Mouse (Mus musculus) embryo, embryonic 11.5 days (tissue): ENCODE data around the gene Hjurp.

ENCODE experiments used
- DNase-seq: peaks from one replicate; pipeline ENCODE4 v3.0.0-alpha.2; 2012; ENCODE audit warnings: low read depth, low spot score

Gene Hjurp

DNA sequence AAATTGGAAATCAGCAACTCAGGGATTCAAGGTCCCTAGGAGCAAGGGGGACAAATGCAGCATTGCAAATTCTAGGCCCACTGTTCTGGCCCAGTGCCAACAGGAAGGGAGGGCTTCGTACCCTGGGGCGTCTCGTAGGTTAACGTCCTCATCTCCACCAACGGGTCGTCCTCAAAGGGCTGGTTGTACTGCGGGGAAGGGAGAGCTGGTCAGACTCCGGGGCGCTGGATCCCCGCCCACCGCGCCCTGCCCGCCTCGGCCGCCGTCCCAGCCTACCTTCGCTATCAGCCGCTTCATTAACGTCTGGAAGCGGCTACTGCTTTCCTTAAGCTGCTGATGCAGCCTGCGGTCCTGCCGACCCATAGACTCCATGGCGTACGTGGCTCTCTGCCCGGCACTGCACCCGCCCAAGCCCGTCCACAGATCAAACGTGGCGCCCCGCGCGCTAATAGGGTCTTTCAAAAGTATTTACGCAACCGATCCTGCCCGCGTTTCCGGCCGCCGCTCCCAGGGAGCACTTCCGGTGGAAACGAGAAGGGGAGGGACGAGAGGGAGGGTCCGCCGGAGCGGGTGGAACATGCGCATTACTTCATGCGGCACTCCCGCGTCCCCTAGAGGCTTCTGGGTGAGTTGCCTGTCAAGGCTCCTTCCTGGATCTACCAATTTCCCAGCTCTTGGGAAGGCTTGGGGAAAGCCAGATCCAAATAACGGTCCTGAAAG lies at the start of gene Hjurp, which contains the start of gene Trpm8:
Hjurp (minus strand) TSS at position 536 of the 720 bp plus-strand sequence.
Trpm8 (plus strand) TSS at position 564 of the 720 bp plus-strand sequence.
- peak; percentile 100 for DNase-seq

DNA sequence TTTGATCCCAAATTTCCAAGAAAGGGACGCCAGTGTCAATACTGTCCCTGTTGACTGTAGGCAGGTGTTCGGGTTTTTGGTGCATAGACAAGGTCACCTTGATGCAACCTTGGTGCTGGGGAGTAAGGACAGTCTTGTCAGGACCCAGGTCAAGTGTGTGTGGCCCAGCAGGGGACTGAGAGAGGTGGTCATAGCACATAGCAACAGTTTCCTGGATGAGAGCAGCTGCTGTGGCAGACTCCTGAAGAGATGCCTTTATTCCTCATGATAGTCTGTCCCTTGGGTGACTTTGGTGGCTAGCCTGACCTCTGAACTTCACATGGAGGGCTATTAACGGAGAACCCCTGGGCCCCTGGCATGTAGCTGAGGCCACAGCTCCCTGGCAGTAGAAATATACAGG lies 45.7 kb upstream of the Hjurp start:
- no peak for DNase-seq

DNA sequence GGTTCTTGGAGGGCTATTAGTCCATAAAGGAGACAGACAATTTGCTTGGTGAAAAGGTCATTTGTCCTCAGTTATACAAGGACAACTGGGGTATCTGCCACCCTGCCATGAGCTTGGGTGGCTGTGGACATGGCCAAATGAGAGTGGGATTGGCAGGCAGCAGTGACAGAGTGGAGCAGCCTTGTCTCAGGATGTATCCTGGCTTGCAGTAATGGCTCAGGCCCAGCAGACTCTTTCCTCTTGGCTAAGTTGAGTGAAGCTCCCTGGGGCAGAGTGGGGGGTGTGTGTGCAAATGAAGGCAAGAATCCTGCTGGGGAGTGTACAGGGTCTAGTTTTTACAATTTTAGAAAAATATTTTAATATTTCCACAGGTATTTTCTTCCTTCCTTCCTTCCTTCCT lies 44.7 kb upstream of the Hjurp start:
- DNase-seq: no peak

DNA sequence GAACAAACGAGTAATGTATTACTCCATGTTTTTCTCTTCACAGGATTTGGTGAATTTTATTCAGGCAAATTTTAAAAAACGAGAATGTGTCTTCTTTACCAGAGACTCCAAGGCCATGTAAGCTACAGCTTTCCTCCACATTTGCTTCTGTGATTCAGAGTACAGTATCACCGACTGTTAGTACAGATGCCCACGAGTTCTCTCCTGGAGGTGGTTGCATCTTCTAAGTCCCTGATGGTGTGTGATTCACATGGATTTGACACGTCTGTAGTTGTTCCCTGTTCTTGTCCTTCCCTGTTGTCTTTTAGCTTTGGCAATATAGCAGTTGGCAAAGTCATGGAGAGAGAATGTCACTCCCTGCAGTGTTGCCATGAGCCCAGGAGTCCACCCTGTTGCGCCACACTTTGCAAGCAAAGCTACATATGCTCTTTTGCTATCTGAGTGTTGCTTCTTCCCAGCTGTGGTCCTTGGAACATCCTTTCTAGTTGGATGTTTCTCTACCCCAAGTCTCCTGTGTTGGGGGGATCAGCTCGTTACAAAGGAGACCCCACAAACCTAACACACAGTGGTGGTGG lies 43.5 kb upstream of the Hjurp start:
- no peak for DNase-seq

DNA sequence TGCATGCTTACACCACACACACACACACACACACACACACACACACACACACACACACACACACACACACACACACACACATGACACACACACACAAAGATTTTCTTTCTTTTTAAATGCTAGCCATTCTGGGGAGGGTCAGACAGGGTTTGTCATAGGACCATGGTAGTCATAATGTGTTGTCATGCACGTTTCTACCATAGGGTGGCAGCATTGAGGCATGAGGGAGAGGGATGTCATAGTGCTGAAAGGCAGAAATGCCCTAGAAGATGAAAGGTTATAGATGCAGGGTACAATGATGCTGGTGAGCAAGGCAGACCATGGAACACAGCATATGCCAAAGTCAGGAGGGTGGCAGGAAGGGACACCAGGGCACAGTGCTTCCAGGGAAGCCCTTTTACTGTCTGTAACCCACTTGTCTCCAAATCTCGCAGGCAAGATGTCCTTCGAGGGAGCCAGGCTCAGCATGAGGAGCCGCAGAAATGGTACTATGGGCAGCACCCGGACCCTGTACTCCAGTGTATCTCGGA lies 41.2 kb upstream of the Hjurp start:
- peak; percentile 47 for DNase-seq

DNA sequence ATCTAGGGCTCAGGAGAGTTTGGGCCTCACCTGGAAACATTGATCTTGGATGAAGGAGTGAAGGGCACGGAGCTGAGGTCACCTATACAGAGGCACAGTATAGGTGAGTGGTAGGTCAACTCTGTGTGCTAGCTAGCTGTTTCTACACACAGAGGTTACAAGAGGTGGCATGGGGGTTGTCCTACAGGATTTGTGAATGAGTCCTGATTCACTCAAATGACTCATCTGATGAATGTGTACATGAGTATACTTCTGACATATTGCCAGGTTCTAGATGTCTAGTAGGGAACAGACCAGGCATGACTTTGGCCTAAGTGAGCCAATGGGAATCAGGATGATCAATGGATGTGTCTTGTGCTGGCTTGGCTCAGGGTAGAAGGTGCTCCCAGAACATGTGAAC lies 39.8 kb upstream of the Hjurp start:
- DNase-seq: no peak

DNA sequence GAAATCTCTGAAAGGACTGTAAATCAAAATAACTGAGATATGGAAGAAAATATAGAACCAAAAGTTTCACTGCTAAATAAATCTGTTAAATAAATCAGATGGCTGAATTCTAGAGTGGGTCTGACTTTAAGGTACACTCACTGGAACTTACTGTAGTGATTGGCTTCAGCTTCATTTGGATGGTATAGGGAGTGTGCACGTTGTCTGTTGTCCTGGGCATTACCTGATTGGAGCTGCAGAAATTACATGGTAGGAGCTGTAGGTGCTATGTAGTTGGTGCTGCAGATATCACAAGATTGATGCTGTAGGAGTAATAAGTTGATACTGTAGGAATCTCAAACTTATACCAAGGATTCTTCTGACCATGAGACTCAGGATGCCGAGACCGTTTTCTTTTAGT lies 32.9 kb upstream of the Hjurp start:
- no peak for DNase-seq

DNA sequence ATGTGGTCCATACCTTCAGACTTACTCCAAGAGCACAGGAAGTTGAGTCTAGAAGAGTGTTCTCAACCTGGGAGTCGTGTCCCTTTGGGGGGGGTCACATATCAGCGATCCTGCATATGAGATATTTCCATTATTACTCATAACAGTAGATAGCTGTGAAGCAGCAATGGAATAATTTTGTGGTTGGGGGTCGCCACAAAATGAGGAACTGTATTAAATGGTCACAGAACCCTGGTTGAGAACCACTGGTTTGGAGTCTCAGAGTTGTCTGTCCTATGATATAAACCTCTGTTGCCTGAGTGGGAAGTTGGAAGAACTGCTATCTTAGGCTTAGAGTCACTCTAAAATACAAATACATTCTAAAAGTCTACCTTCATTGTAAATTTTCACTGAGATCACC lies 32.5 kb upstream of the Hjurp start:
- DNase-seq: no peak

DNA sequence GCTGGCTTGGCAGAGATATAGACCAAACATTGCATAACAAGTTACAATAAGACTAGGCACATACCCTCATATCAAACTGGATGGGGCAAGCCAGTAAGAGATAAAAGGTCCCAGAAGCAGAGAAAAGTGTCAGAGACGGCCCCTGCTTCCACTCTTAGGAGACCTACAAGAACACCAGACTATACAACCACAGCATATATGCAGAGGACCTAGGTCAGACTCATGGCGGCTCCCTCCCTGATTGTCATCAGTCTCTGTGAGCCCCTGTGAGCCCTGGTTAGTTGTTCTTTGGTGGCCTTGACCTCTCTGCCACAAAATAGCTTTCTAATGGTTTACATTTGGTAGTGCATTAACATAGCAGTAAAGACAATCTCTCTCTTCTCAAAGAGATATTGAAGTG lies 31.6 kb upstream of the Hjurp start:
- no peak for DNase-seq

DNA sequence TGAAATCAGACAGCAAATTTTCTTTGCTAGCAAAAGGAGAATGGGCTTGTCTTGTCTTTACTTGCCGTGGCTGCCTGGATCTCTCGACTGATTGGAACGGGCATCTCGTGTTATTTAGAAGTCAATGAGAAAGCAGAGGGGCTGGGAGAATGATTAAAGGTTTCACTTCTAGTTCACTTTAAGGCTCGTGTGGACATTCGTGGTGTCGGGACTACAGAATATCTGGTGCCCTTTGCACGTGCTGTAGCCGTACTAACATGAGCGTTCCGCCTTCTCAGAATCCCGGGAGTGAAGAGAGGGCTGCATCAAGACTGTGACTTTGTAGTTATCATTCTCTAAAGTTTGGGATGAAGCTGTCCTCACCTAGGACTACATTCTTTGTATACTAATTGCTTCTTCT lies 29.7 kb upstream of the Hjurp start:
- DNase-seq: no peak

DNA sequence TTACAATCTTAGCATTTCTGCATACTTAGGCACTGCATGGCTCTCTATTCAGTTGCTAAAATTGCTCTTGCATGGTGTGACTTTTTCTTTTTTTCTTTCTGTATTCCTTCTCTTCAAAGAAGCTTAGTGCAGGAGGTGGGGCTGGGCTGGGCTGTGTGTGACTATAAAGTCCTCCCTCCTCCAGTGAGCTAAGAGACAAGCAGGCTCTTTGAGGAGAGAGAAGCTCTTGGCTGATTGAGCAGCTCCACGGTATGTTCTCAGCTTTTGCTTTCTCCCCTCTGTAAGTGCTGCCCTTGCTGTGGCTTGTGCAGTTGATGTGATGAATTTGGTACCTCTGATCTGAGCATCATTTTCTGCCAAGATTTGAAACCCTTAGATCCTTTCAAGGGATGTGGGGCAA lies 29.1 kb upstream of the Hjurp start:
- DNase-seq: no peak

DNA sequence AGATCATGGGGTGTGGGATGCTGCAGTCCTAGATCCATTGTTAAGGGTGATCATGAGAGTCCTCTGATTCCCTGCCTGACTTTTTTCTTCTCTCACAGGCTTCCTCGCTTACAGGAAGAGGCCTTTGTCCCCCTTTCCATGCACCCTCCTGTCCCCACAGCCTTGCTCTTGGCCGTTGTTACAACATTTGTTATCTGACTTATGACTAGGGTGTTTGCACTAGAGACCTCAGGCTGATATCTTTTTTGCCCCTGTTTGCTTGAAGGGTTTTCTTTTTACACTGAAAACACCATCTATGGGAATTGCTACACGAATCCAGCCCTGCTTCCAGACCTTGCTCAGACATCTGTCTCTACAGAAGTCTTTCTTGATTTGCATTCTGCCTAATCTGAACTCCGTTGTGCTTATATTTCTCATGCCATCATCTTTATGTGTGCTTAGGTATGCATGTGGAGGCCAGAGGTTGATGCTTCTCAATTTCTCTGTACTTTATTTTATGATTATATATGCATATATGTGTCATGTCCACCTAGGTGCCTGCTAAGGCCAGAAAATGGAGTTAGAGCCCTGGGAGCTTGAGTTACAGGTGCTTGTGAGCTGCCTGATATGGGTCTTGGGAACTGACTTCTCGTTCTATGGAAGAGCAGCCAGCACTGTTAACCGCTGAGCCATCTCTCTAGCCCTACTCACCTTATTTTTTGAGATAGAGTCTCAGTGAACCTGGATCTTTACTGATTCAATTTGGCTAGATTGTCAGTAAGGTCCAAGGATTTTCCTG lies 27.8 kb upstream of the Hjurp start:
- no peak for DNase-seq

DNA sequence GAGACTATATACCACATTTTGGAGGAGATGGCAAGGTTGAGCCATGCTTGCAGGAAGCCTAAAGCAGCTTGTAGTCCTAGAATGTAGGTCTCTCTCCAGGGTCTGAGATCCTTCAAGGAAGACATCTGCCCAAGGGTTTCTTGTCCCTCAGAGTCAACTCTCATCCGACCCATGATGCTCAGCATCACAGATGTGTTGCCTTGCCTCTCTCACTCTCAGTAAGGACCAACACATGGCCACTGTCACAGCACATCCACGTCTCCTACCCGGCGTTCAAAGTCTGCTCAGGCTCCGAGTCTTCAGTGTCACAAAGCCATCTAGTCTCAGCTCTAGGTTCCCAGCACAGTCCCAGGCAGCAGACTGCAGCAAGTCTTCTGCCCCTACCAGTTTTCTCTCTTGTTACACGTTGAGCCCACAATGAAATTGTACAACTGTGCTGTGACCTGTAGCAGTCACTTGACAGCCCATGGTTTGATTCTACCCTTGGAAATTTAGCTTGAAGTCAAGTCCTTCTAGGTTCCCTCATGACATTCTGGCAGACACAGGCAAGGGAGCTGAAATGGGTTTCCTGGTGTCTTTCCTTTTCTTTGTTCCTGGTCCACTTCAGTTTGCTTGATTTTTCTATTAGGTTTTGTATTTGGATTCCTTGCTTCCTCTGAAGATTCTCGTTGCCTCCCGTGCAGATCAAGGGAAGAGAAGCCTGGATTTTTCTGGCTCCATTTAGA lies 27.0 kb upstream of the Hjurp start:
- no peak for DNase-seq

DNA sequence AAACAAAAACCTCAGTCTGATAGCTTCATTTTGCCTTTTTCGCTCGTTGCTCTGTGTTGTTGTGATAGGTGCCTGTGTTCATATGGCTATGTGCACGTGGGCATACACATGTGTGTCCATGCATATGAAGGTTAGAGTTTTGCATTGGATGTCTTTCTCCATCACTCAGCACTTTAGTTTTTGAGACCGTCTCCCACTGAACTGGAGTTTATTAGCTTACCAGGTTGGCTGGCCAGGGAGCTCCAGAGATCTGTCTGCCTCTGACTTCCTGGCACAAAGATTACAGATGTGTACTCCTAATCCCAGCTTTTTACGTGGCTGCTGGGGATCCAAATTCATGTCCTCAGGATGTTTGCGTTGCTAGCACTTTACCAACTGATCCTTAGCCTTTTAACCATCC lies 26.3 kb upstream of the Hjurp start:
- DNase-seq: no peak

DNA sequence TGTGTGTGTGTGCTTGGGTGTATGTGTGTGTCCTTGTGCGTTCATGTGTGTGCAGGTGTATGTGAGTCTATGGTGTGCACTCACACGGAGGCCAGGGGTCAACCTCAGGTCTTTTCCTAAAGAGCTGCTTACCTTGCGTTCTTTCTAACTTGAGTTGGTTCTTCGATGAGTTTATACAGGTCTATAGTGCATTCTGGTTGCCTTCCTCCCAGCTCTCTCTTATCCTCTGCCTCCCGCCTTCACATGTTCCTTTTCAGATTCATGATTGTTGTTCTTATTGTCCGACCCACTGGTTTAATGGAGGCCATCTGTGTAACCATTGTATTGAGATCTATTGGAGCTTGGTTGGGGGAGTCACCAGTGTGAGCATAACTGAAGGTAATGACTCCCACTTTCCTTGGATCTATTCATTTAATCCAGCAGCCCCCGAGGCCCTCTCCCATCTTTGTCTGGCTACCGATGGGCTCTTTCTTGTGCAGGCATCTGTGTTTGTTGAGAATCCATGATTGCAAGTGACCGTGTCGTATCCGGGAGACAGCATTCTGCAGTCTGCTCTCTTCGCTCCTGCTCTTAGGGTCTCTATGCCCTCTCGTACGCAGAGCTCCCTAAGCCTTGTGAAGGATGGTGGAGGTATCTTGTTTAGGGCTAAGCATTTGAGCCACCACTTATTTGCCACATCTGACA lies 24.8 kb upstream of the Hjurp start:
- no peak for DNase-seq

DNA sequence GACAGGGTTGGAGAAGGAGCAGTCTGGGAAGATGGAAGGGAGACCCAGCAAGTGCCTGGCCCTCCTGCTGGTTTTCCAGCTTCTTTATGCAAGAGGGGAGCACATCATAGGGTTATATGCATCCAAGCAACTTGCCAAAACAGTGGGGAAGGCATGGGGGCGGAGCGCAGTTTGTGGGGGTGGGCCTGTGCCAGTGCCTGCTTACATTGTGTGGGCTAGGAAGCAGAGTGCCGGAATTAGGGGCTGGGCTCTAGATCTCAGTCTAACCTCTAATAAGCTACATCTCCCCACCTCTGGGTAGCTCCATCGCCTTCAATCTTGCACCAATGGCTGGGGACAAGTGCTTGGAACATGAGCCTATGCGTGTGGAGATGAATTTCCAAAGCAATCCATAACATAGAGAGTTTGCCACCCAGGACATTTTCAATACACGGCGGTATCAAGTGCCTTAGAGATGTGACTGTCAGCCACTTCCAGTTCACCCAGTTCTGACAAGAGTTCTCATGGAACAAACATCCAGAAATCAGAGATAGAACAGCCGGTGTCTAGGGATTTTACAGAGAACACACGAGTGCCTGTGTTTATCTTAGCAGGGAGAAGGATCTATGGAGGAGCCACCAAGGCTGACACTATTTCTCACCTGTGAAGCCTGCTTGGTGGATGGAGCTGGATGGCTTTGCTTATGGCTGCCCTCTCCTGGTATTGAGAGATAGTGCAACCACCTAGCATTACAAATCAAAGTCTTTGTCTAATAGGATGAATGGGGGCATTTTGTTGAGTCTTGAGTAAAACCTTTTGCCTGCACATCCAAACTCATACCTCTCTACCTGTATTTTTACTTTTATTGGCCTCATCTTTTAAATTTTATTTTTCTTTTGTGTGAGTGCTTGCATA lies 23.9 kb upstream of the Hjurp start:
- DNase-seq: no peak

DNA sequence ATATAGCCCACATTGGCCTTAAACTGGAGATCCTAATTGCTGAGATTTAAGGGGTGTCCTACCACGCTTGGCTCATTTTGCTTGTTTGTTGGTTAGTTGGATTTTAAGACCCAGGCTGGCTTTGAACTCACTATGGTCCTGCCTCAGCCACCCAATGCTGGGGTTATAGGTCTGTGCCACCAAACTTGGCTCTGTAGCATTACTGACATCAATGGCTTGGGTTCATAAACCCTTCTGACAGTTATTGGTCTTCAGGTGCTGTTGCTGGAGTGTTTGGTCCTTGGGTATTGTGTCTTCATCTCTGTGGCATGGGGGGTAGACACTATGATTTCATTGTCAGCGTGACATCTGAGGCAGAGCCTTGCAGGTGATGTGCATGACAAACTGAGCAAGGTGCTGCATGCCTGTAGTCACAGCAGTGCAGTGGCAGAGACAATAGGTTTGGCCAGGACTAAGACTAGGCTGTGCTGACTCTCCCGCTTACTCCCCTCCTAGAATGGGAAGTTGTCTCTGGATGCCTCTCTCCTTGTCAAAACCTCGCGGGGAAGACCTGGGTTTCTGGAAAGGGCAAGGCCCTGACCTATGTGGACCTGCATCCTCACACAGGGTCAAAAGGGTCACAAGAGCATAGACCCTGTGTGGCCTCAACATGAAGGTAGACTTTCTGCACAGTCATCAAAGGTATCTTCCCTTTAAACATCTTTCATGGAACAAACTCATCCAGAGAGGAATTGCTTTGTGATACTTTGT lies 23.0 kb upstream of the Hjurp start:
- no peak for DNase-seq

DNA sequence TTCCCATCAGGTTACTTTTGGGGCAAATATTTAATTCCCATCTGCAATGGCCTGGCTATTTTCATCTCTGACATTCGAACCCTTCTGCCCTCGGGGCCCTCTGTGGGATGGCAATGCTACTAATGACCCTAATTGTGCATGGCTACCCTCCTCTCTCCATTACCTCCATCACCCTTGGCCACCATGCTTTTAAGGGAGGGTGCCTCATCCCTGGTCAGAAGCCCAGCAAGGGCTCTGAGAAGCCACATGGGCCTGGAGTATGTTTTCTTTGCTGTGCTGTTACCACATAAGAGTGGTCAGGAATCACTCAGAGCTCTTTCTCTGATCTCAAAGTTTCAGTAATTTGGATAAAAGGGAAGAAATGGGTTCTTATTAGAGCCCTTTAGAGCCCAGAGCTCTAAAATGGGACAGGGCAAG lies 22.1 kb upstream of the Hjurp start:
- DNase-seq: no peak

DNA sequence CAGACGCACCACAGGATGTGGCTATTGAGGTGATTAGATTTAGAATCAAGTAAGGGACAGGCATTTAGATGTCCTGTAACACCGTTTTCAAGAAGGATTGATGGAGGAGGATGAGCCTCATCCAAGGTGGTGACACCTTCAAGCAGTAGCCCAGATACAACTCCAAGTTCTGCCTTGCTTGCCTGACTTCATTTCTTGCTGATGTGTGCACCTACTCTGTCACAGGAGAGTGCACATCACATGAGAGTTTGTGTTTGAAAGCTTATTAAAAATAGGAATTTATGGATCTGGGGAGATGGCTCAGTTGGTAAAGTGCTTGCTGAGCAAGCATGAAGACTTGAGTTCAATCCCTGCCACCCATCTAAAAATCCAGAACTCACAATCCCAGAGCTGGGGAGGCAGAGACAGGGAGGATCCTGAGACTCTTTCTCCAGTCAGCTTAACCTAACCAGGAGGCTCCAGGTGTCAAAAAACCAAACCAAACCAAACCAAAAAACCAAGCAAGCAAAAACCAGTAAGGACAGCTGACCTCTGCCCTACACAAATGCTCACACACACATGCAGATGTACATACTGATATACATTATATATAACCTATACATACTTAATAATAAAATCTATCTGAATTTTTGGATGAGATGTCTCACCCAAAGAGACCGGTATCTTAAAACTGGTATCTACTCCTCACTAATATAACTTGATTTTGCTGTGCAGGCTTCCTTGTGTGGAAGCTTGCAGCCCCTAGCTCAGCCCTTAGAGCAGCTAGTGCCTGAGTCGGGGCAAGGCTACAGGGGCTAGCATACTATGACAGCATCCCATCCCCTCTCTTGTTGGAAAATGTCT lies 21.5 kb upstream of the Hjurp start:
- no peak for DNase-seq
